10 mouse cellular contexts compared by ENCODE assay signal in the genomic region with DNA sequence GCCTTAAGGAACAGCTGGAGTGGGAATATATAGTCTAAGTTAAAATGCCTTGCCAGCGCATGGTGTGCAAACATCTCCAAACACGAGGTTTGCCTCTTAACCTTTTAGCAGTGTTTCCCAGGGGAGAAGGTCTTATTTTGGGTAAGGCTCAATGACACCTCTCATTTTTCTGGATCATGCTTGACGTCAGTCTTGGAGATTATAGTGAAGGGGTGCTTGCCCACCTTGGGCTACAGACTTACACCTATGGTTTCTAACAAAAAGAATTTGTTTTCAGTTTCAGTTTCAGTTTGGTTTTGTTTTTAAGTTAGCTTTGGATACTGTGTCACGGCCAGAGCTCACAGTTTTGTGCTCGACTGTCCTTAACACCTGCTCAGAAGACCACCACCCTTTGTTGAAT. TPM values are rescaled to one million over a fixed set of nuclear protein-coding genes. Genes with fewer than 3 reads are reported as not detected.
A peak's percentile ranks its signal among the peaks of the same experiment; 100 is the strongest.
DNase-seq lines count a peak whose midpoint lies in the region; ATAC-seq lines count a peak whose summit lies in the region.
"Had no signal": no experiment of that assay in that cellular context is flagged by ENCODE, and none has a peak within 500 bp of the region (broad histone marks: within the 10 kb centered on the region; RNA-seq: fewer than 3 reads in every experiment).

No protein-coding gene starts in this region.

- 68% methylated on average over 5 of the region's 5 CpGs for WGBS in forebrain, embryonic 13.5 days
- 82% methylated on average over 5 of the region's 5 CpGs for WGBS in forebrain, embryonic 11.5 days
- 54% methylated on average over 5 of the region's 5 CpGs for WGBS in lung, embryonic 15.5 days
- 64% methylated on average over 5 of the region's 5 CpGs for WGBS in forebrain, embryonic 14.5 days

- no peak for DNase-seq in forebrain, embryonic 11.5 days (ENCODE audit: low spot score)
- no peak for DNase-seq in lung, postnatal 25 days (ENCODE audit: low spot score)
- no peak for DNase-seq in forebrain, embryonic 14.5 days (ENCODE audit: low spot score)
- DNase-seq in naive thymus-derived CD4-positive, alpha-beta T cell, adult 2 months (ENCODE audit: low read depth) = peak; percentile 77
- no peak for DNase-seq in layer of hippocampus, adult 9-11 months
- no peak for DNase-seq in retina, postnatal 1 day
- DNase-seq: spleen, adult 18-20 months had no signal

- no peak overlapping the region for H3K27ac ChIP-seq in forebrain, embryonic 13.5 days
- H3K27ac ChIP-seq in forebrain, embryonic 11.5 days (ENCODE audit: low read depth, low read length) = no peak overlapping the region
- no peak overlapping the region for H3K27ac ChIP-seq in lung, embryonic 15.5 days
- no peak overlapping the region for H3K27ac ChIP-seq in forebrain, embryonic 14.5 days (ENCODE audit: low read depth, low read length)
- H3K27ac ChIP-seq: embryonic facial prominence, embryonic 12.5 days had no signal

- H3K36me3 ChIP-seq in forebrain, embryonic 13.5 days (ENCODE audit: poor library complexity, severe bottlenecking) = peaks cover 21% of the 10 kb centered on the region
- no peaks in the 10 kb centered on the region; the same call in 1 of the 2 replicates for H3K36me3 ChIP-seq in forebrain, embryonic 11.5 days (ENCODE audit: control insufficient read depth, insufficient read depth, low read length)
- no peaks in the 10 kb centered on the region for H3K36me3 ChIP-seq in lung, embryonic 15.5 days
- peaks cover 18% of the 10 kb centered on the region for H3K36me3 ChIP-seq in forebrain, embryonic 14.5 days (ENCODE audit: control insufficient read depth, insufficient read depth, low read length)
- H3K36me3 ChIP-seq: embryonic facial prominence, embryonic 12.5 days had no signal

- H3K4me1 ChIP-seq in forebrain, embryonic 13.5 days = peaks cover 68% of the 10 kb centered on the region
- peaks cover 5% of the 10 kb centered on the region for H3K4me1 ChIP-seq in forebrain, embryonic 11.5 days (replicated peaks; ENCODE audit: control insufficient read depth, insufficient read depth, low read length)
- H3K4me1 ChIP-seq in lung, embryonic 15.5 days = peaks cover 17% of the 10 kb centered on the region
- peaks cover 34% of the 10 kb centered on the region for H3K4me1 ChIP-seq in forebrain, embryonic 14.5 days (ENCODE audit: control insufficient read depth, insufficient read depth, low read length)

- peak overlapping the region; percentile 9; the same call in 1 of the 2 replicates for H3K4me3 ChIP-seq in forebrain, embryonic 13.5 days
- no peak overlapping the region for H3K4me3 ChIP-seq in forebrain, embryonic 11.5 days (ENCODE audit: low read depth, low read length)
- H3K4me3 ChIP-seq in lung, embryonic 15.5 days = no peak overlapping the region
- H3K4me3 ChIP-seq in forebrain, embryonic 14.5 days (ENCODE audit: low read depth, low read length) = peak overlapping the region; percentile 0; the same call in 1 of the 2 replicates
- H3K4me3 ChIP-seq: embryonic facial prominence, embryonic 12.5 days had no signal

- H3K4me2 ChIP-seq in forebrain, embryonic 13.5 days = peak overlapping the region; percentile 77
- no peak overlapping the region for H3K4me2 ChIP-seq in forebrain, embryonic 11.5 days (ENCODE audit: low read depth, low read length, severe bottlenecking)
- 0 out of 2 replicates have a peak overlapping the region, but pooled peaks have one; percentile 14 for H3K4me2 ChIP-seq in lung, embryonic 15.5 days
- H3K4me2 ChIP-seq in forebrain, embryonic 14.5 days (ENCODE audit: low read length) = peak overlapping the region; percentile 59
- H3K4me2 ChIP-seq: embryonic facial prominence, embryonic 12.5 days had no signal

- H3K9ac ChIP-seq in forebrain, embryonic 13.5 days = no peak overlapping the region
- no peak overlapping the region for H3K9ac ChIP-seq in forebrain, embryonic 11.5 days (ENCODE audit: low read length)
- H3K9ac ChIP-seq in lung, embryonic 15.5 days = no peak overlapping the region
- peak overlapping the region; percentile 10; the same call in 1 of the 2 replicates for H3K9ac ChIP-seq in forebrain, embryonic 14.5 days (ENCODE audit: low read length)
- H3K9ac ChIP-seq: embryonic facial prominence, embryonic 12.5 days had no signal

- no peak for ATAC-seq in forebrain, embryonic 13.5 days
- no peak for ATAC-seq in forebrain, embryonic 11.5 days (replicated peaks; ENCODE audit: low FRiP score)
- no peak for ATAC-seq in lung, embryonic 15.5 days (ENCODE audit: borderline replicate concordance, extremely low read depth, low FRiP score, low TSS enrichment)
- no peak for ATAC-seq in forebrain, embryonic 14.5 days

- H3K27me3 ChIP-seq in forebrain, embryonic 13.5 days = no peaks in the 10 kb centered on the region
- no peaks in the 10 kb centered on the region for H3K27me3 ChIP-seq in forebrain, embryonic 11.5 days (ENCODE audit: control insufficient read depth, insufficient read depth, low read length)
- H3K27me3 ChIP-seq in lung, embryonic 15.5 days = peaks cover 39% of the 10 kb centered on the region
- H3K27me3 ChIP-seq in forebrain, embryonic 14.5 days (replicated peaks; ENCODE audit: control insufficient read depth, insufficient read depth, low read length) = no peaks in the 10 kb centered on the region

- H3K9me3 ChIP-seq in forebrain, embryonic 13.5 days (replicated peaks) = no peaks in the 10 kb centered on the region
- H3K9me3 ChIP-seq in forebrain, embryonic 11.5 days (ENCODE audit: control insufficient read depth, low read length) = no peaks in the 10 kb centered on the region
- no peaks in the 10 kb centered on the region for H3K9me3 ChIP-seq in lung, embryonic 15.5 days
- no peaks in the 10 kb centered on the region for H3K9me3 ChIP-seq in forebrain, embryonic 14.5 days (replicated peaks; ENCODE audit: control insufficient read depth, low read length)
- H3K9me3 ChIP-seq: embryonic facial prominence, embryonic 12.5 days had no signal

RNA-seq across cellular contexts. Expression of gene Slain1, which starts 3.8 kb away (rescaled TPM):
- 11.4 and 14.0 TPM in 2 replicates for polyA plus RNA-seq in forebrain, embryonic 13.5 days (2015; fragmentation: Nextera tagmentation; extraction: Ambion mirVana)
- polyA plus RNA-seq in forebrain, embryonic 11.5 days (2014; fragmentation: Nextera tagmentation; extraction: Ambion mirVana) = 17.1 and 23.2 TPM in 2 replicates
- polyA plus RNA-seq in lung, embryonic 15.5 days (2015; fragmentation: Nextera tagmentation; extraction: Ambion mirVana) = 1.9 and 2.4 TPM in 2 replicates
- 23.5 and 27.1 TPM in 2 replicates for polyA plus RNA-seq in forebrain, embryonic 14.5 days (2014; fragmentation: Nextera tagmentation; extraction: Ambion mirVana)

Comparison
In these comparisons a context has a peak if more than half of its experiments do, and no peak if none do; other contexts are left out.
1. H3K4me3 ChIP-seq: peak in forebrain, embryonic 13.5 days (single experiment) and forebrain, embryonic 14.5 days (single experiment); none in forebrain, embryonic 11.5 days (single experiment) and lung, embryonic 15.5 days (single experiment).